In the genomic region with DNA sequence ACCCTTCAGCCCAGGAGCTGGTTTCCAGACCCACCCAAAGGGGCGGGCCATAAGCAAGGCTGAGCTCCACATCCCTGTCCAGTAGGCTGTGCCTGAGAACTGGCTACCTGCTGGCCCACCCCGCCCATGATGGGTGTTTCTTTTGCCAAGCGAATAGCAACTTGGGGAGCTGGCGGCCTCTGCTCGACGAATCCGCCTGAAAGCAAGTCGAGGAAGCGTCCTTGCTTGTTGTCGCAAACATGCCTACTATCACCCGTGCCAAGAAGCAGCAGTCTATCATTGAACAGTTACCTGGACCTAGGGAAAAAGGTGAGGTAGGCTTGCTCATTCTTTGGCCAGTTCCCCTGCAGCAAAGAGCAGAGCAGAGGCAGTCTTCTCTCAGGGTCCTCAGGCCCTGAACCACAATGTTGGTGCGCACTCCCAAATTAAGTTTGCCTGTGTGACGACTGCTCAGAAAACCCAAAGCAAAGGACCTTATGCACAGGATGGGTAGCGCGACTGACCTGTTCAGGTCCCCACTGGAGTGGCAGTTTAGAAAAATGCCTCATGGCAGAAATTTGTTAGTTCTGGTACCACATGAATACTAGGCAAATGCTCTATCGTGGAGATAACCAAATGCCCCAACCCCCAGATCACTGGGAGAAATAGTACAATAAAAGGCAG, we compare ENCODE assay signal across 8 mouse cellular contexts. TPM values are rescaled to one million over a fixed set of nuclear protein-coding genes. Genes with fewer than 3 reads are reported as not detected.
A peak's percentile ranks its signal among the peaks of the same experiment; 100 is the strongest.
DNase-seq lines count a peak whose midpoint lies in the region; ATAC-seq and TF ChIP-seq lines count a peak whose summit lies in the region.

TSS of gene Taz (plus strand) at position 181 of the 663 bp plus-strand sequence.
TSS of gene Dnase1l1 (minus strand) at position 606 of the 663 bp plus-strand sequence.

- peaks cover 16% of the 10 kb centered on the region for H3K4me1 ChIP-seq in bone marrow macrophage, adult 2 months (ENCODE audit: control insufficient read depth, insufficient read depth, low read length)
- H3K4me1 ChIP-seq in heart, embryonic 10.5 days, result peaks cover 7% of the 10 kb centered on the region; the same call in 1 of the 2 replicates
- peaks cover 34% of the 10 kb centered on the region for H3K4me1 ChIP-seq in liver, embryonic 12.5 days
- peaks cover 2% of the 10 kb centered on the region; the same call in 1 of the 2 replicates for H3K4me1 ChIP-seq in stomach, embryonic 14.5 days (ENCODE audit: control insufficient read depth, insufficient read depth, low read length)

- H3K36me3 ChIP-seq in heart, embryonic 10.5 days, result no peaks in the 10 kb centered on the region
- peaks cover 10% of the 10 kb centered on the region; the same call in 1 of the 2 replicates for H3K36me3 ChIP-seq in liver, embryonic 12.5 days
- H3K36me3 ChIP-seq in myocyte (ENCODE audit: control insufficient read depth, insufficient read depth), result no peaks in the 10 kb centered on the region
- peaks cover 5% of the 10 kb centered on the region; the same call in 1 of the 2 replicates for H3K36me3 ChIP-seq in stomach, embryonic 14.5 days (ENCODE audit: control insufficient read depth, insufficient read depth, low read length)

- H3K79me2 ChIP-seq in myocyte (ENCODE audit: control insufficient read depth, insufficient read depth), result peaks cover 14% of the 10 kb centered on the region

- TF ChIP-seq CTCF in bone marrow macrophage, adult 2 months (IDR thresholded peaks at IDR 0.05; ENCODE audit: low read depth, low read length), result no peak

- ATAC-seq in erythroblast, adult 5-6 weeks (replicated peaks; ENCODE audit: low FRiP score, poor library complexity, severe bottlenecking), result peak; percentile 93
- ATAC-seq in liver, embryonic 12.5 days, result peak; percentile 97
- peak; percentile 96 for ATAC-seq in stomach, embryonic 14.5 days (ENCODE audit: insufficient number of reproducible peaks, insufficient read depth, low FRiP score, low read depth)

- H3K27me3 ChIP-seq in heart, embryonic 10.5 days (ENCODE audit: insufficient read depth, poor library complexity, severe bottlenecking), result no peaks in the 10 kb centered on the region
- no peaks in the 10 kb centered on the region for H3K27me3 ChIP-seq in liver, embryonic 12.5 days (replicated peaks)
- H3K27me3 ChIP-seq in myocyte (ENCODE audit: control insufficient read depth, insufficient read depth, insufficient read length), result no peaks in the 10 kb centered on the region
- no peaks in the 10 kb centered on the region for H3K27me3 ChIP-seq in stomach, embryonic 14.5 days (ENCODE audit: control insufficient read depth, insufficient read depth, low read length)

- H3K4me3 ChIP-seq in bone marrow macrophage, adult 2 months (ENCODE audit: insufficient read depth, low read length), result peak within 1 kb of the TSS; percentile 82
- H3K4me3 ChIP-seq in heart, embryonic 10.5 days, result peak within 1 kb of the TSS; percentile 71
- H3K4me3 ChIP-seq in liver, embryonic 12.5 days, result peak within 1 kb of the TSS; percentile 71
- peak within 1 kb of the TSS; percentile 67 for H3K4me3 ChIP-seq in myocyte
- peak within 1 kb of the TSS; percentile 50 for H3K4me3 ChIP-seq in stomach, embryonic 14.5 days (ENCODE audit: low read depth, low read length)

- no peaks in the 10 kb centered on the region for H3K9me3 ChIP-seq in heart, embryonic 10.5 days
- no peaks in the 10 kb centered on the region for H3K9me3 ChIP-seq in liver, embryonic 12.5 days (replicated peaks)
- no peaks in the 10 kb centered on the region for H3K9me3 ChIP-seq in stomach, embryonic 14.5 days (ENCODE audit: control insufficient read depth, low read depth, low read length)

- H3K4me2 ChIP-seq in liver, embryonic 12.5 days, result peak within 1 kb of the TSS; percentile 85
- H3K4me2 ChIP-seq in myocyte (ENCODE audit: low read depth), result peak within 1 kb of the TSS; percentile 81
- peak within 1 kb of the TSS; percentile 66 for H3K4me2 ChIP-seq in stomach, embryonic 14.5 days (replicated peaks; ENCODE audit: low read depth, low read length)

- WGBS in heart, embryonic 10.5 days, result 14% methylated on average over 16 of the region's 16 CpGs
- 6% methylated on average over 16 of the region's 16 CpGs for WGBS in liver, embryonic 12.5 days (ENCODE audit: insufficient replicate concordance)
- WGBS in stomach, embryonic 14.5 days, result 14% methylated on average over 16 of the region's 16 CpGs

- peak; percentile 68 for DNase-seq in CD4-positive, CD25-positive, alpha-beta regulatory T cell, adult 2 months (ENCODE audit: low read depth, low spot score)
- peak; percentile 92 for DNase-seq in heart, embryonic 10.5 days (ENCODE audit: low spot score)
- DNase-seq in kidney, adult 9 months, result peak; percentile 92

- H3K27ac ChIP-seq in bone marrow macrophage, adult 2 months (ENCODE audit: insufficient read depth, low read depth, low read length), result peak within 1 kb of the TSS; percentile 90
- H3K27ac ChIP-seq in heart, embryonic 10.5 days, result peak within 1 kb of the TSS; percentile 88
- peak within 1 kb of the TSS; percentile 95 for H3K27ac ChIP-seq in liver, embryonic 12.5 days
- peak within 1 kb of the TSS; percentile 89 for H3K27ac ChIP-seq in stomach, embryonic 14.5 days (ENCODE audit: low read length)

- TF ChIP-seq POLR2A in bone marrow macrophage, adult 2 months (IDR thresholded peaks at IDR 0.05; ENCODE audit: borderline replicate concordance, low read depth, low read length), result no peak
- peak; percentile 48 for TF ChIP-seq POLR2A in myocyte (IDR thresholded peaks at IDR 0.05; ENCODE audit: insufficient read length, low read depth)

- peak within 1 kb of the TSS; percentile 76 for H3K9ac ChIP-seq in liver, embryonic 12.5 days
- peak within 1 kb of the TSS; percentile 58 for H3K9ac ChIP-seq in stomach, embryonic 14.5 days (replicated peaks; ENCODE audit: low read depth, low read length)

- peak within 1 kb of the TSS; percentile 54 for H3ac ChIP-seq in myocyte (ENCODE audit: control insufficient read depth, insufficient read length)

TF ChIP-seq in myocyte, 11 proteins besides CTCF, POLR2A, EP300 and RAD21:
- TF ChIP-seq POLR2AphosphoS2 (IDR thresholded peaks at IDR 0.05; ENCODE audit: insufficient read length, low read depth) (no peak), REST (IDR thresholded peaks at IDR 0.05; ENCODE audit: insufficient read depth, insufficient read length) (no peak), SRF (IDR thresholded peaks at IDR 0.05; ENCODE audit: control insufficient read depth, insufficient read length, low read depth) (no peak), CEBPB (IDR thresholded peaks at IDR 0.05; ENCODE audit: insufficient read depth, poor library complexity, severe bottlenecking) (no peak), TCF3 (IDR thresholded peaks at IDR 0.05; ENCODE audit: insufficient read length, low read depth) (no peak), USF1 (IDR thresholded peaks at IDR 0.05; ENCODE audit: low read depth) (no peak), TCF12 (IDR thresholded peaks at IDR 0.05; ENCODE audit: insufficient read depth, poor library complexity, severe bottlenecking) (no peak), MYOG (IDR thresholded peaks at IDR 0.05; ENCODE audit: control insufficient read depth in 1 of 3, insufficient read depth in 1 of 3, insufficient read length in 2 of 3, low read depth in 2 of 3) (no peak), MYOD1 (IDR thresholded peaks at IDR 0.05; ENCODE audit: control insufficient read depth in 1 of 3, insufficient read length in 2 of 3, low read depth in 2 of 3) (no peak), E2F4 (IDR thresholded peaks at IDR 0.05; ENCODE audit: insufficient read depth) (no peak), MAX (IDR thresholded peaks at IDR 0.05; ENCODE audit: low read depth) (no peak)
TF ChIP-seq in myocyte: peak in this region for 0.

RNA-seq across cellular contexts. Expression of gene Taz, which starts in this region (rescaled TPM):
- 74.6 and 79.4 TPM in 2 replicates for polyA plus RNA-seq in bone marrow macrophage, adult 2 months (2012; ENCODE audit: insufficient read depth, insufficient read length, missing spikeins)
- 11.5 and 29.0 TPM in 2 replicates for total RNA-seq in erythroblast, adult 5-6 weeks (2015; ENCODE audit: low replicate concordance)
- 7.2 and 24.5 TPM in 2 replicates for total RNA-seq in erythroblast, adult 5-6 weeks (2017; ENCODE audit: low replicate concordance)
- polyA plus RNA-seq in heart, embryonic 10.5 days (2016; fragmentation: Nextera tagmentation; extraction: Ambion mirVana), result 66.9 and 73.1 TPM in 2 replicates
- polyA plus RNA-seq in liver, embryonic 12.5 days (2016; fragmentation: Nextera tagmentation; extraction: Ambion mirVana), result 33.4 and 36.5 TPM in 2 replicates
- 28.2 TPM for polyA plus RNA-seq in myocyte (2012; fragmentation: generic; extraction: Trizol)
- 64.6 and 67.5 TPM in 2 replicates for polyA plus RNA-seq in stomach, embryonic 14.5 days (2014; fragmentation: Nextera tagmentation; extraction: Ambion mirVana)

RNA-seq across cellular contexts. Expression of gene Dnase1l1, which starts in this region (rescaled TPM):
- polyA plus RNA-seq in bone marrow macrophage, adult 2 months (2012; ENCODE audit: insufficient read depth, insufficient read length, missing spikeins), result 274 and 292 TPM in 2 replicates
- 27.9 and 29.0 TPM in 2 replicates for total RNA-seq in erythroblast, adult 5-6 weeks (2015; ENCODE audit: low replicate concordance)
- 17.3 and 29.3 TPM in 2 replicates for total RNA-seq in erythroblast, adult 5-6 weeks (2017; ENCODE audit: low replicate concordance)
- polyA plus RNA-seq in heart, embryonic 10.5 days (2016; fragmentation: Nextera tagmentation; extraction: Ambion mirVana), result 11.1 and 11.2 TPM in 2 replicates
- polyA plus RNA-seq in liver, embryonic 12.5 days (2016; fragmentation: Nextera tagmentation; extraction: Ambion mirVana), result 19.8 and 21.6 TPM in 2 replicates
- 17.0 TPM for polyA plus RNA-seq in myocyte (2012; fragmentation: generic; extraction: Trizol)
- 17.3 and 18.7 TPM in 2 replicates for polyA plus RNA-seq in stomach, embryonic 14.5 days (2014; fragmentation: Nextera tagmentation; extraction: Ambion mirVana)

Comparison
In these comparisons a context has a peak if more than half of its experiments do, and no peak if none do; other contexts are left out.
1. Peak in every context shown above with its lines: DNase-seq, ATAC-seq, H3K4me3 ChIP-seq and H3K27ac ChIP-seq.
2. RNA of gene Dnase1l1 (polyA plus RNA-seq): 274 to 292 TPM in bone marrow macrophage, adult 2 months; 19.8 to 21.6 TPM in liver, embryonic 12.5 days, 17.3 to 18.7 TPM in stomach, embryonic 14.5 days, 17.0 TPM in myocyte (single experiment) and 11.1 to 11.2 TPM in heart, embryonic 10.5 days; every median in the first group is over 10 times any median in the second.